Mouse (Mus musculus) lung, adult 2 months (tissue): ENCODE data around the gene Rassf5.

Source experiments
- CTCF ChIP-seq: fragments of 200-500 bp; IDR thresholded peaks from 2 replicates; pipeline ENCODE4 v1.5.1; 2011; ENCODE audit warnings: mild to moderate bottlenecking, low read length, control low read depth; ENCODE audit not compliant: insufficient read depth
- POLR2A ChIP-seq: fragments of 200-500 bp; IDR thresholded peaks from 2 replicates; pipeline ENCODE4 v1.6.1; 2011; ENCODE audit warnings: low read depth, mild to moderate bottlenecking, control low read depth, low read length, borderline replicate concordance; ENCODE audit errors: extremely low read depth

DNA sequence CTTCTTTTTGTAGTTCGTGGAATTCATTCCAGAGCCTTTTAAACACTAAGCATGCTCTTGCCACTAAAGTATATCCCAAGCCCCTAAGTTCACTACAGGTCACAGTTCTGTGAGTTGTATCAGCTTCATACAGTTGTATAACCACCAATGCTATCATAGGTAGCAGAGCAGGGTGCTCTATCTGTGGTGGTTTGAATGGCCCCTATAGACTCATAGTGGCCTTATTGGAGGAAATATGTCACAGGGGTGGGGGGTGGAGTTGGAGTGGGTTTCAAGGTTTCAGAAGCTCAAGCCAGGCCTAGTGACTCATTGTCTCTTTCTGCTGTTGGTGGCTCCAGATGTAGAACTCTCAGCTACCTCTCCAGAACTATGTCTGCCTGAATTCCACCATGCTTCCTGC, 102.6 kb downstream of the Rassf5 start:
- TF ChIP-seq POLR2A: no peak
- TF ChIP-seq CTCF: no peak
